Mouse (Mus musculus) liver, embryonic 14.5 days (tissue): ENCODE measurements around the gene R3hdm4. TPM values are rescaled to one million over a fixed set of nuclear protein-coding genes. Genes with fewer than 3 reads are reported as not detected.
A peak's percentile ranks its signal among the peaks of the same experiment; 100 is the strongest.

Experiments
- ATAC-seq: fragments of 200-750 bp; cut with Nextera tagmentation; 2 replicates; pipeline ENCODE4 v1.8.0; 2017; ENCODE audit warnings: moderate number of reproducible peaks, mild to moderate bottlenecking, moderate library complexity; ENCODE audit not compliant: insufficient read depth
- DNase-seq, 3 experiments: peaks; one replicate each; pipeline ENCODE4 v3.0.0-alpha.2; 2012 to 2013; ENCODE audit warnings: low read depth in 3 of 3, low spot score in 3 of 3
- H3K27ac ChIP-seq: fragments of 300-500 bp; sonication (generic); 2 replicates; pipeline ENCODE4 v1.5.1; 2014; ENCODE audit warnings: moderate library complexity, mild to moderate bottlenecking, control low read depth, inconsistent platforms
- H3K27me3 ChIP-seq: fragments of 300-500 bp; sonication (generic); 2 replicates; pipeline ENCODE4 v1.6.1; 2014; ENCODE audit warnings: mild to moderate bottlenecking, low read length, moderate library complexity; ENCODE audit not compliant: control insufficient read depth, insufficient read depth
- H3K36me3 ChIP-seq: fragments of 300-500 bp; sonication (generic); replicated peaks from 2 replicates; pipeline ENCODE4 v1.6.1; 2014; ENCODE audit warnings: low read depth; ENCODE audit not compliant: control insufficient read depth, insufficient read depth
- H3K4me1 ChIP-seq, 2 experiments: fragments of 200-500 bp in 1 of 2; fragments of 300-500 bp in 1 of 2; sonication (generic) in 1 of 2; replicated peaks; 2 replicates each; pipeline ENCODE4 v1.6.1; 2012 to 2014; ENCODE audit warnings: antibody characterized with exemption in 1 of 2, inconsistent platforms in 1 of 2, low read length in 1 of 2; ENCODE audit not compliant: control insufficient read depth in 2 of 2, insufficient read depth in 2 of 2
- H3K4me2 ChIP-seq: fragments of 300-500 bp; sonication (generic); 2 replicates; pipeline ENCODE4 v1.6.1; 2014; ENCODE audit warnings: low read depth, mild to moderate bottlenecking, control low read depth, moderate library complexity
- H3K4me3 ChIP-seq, 2 experiments: fragments of 200-500 bp in 1 of 2; fragments of 300-500 bp in 1 of 2; sonication (generic) in 1 of 2; 2 replicates each; pipeline ENCODE4 v1.5.1; 2012 to 2014; ENCODE audit warnings: low read depth in 2 of 2, low read length in 2 of 2, mild to moderate bottlenecking in 2 of 2, control low read depth in 1 of 2, inconsistent platforms in 1 of 2, moderate library complexity in 1 of 2; ENCODE audit not compliant: insufficient read depth in 1 of 2
- H3K9ac ChIP-seq: fragments of 300-500 bp; sonication (generic); replicated peaks from 2 replicates; pipeline ENCODE4 v1.6.1; 2014; ENCODE audit warnings: mild to moderate bottlenecking, control low read depth, moderate library complexity
- H3K9me3 ChIP-seq: fragments of 300-500 bp; sonication (generic); 2 replicates; pipeline ENCODE4 v1.6.1; 2016; ENCODE audit warnings: low read length, mixed read lengths; ENCODE audit not compliant: control insufficient read depth
- CTCF ChIP-seq: IDR thresholded peaks from 2 replicates; pipeline ENCODE4 v1.5.1; 2016; ENCODE audit warnings: antibody characterized with exemption, low read depth, control low read depth
- EP300 ChIP-seq: IDR thresholded peaks from 2 replicates; pipeline ENCODE4 v1.6.1; 2016; ENCODE audit warnings: antibody characterized with exemption, low read depth
- WGBS: fragments of 180-500 bp; shearing (Covaris S2); extraction: QIAGEN DNeasy Blood & Tissue Kit; methylation state at CpG from one replicate; pipeline ENCODE4 v1.1.7; 2014; ENCODE audit not compliant: insufficient replicate concordance; 5-methylcytosine and 5-hydroxymethylcytosine counted together
- polyA plus RNA-seq, 2 experiments: library from polyadenylated mRNA; depleted of rRNA in 1 of 2; stranded (reverse) in 1 of 2; unstranded in 1 of 2; fragments of >200 nt; fragmentation: Nextera tagmentation in 1 of 2; extraction: Ambion mirVana in 1 of 2; gene quantifications; 2 replicates each; pipeline versions ENCODE4 v1.2.1 to v1.2.3; 2012 to 2014

Gene R3hdm4
- polyA plus RNA-seq, 2 experiments: 34.7 to 38.5 TPM

- TF ChIP-seq CTCF (no peak), EP300 (peak; percentile 47; the same call in 1 of the 2 replicates)
- H3K4me3 ChIP-seq: peak overlapping the region in 1 of 2 experiments; percentile 92; a peak in 2 of 4 replicates
- no peaks in the 10 kb centered on the region for H3K27me3 ChIP-seq
- H3K4me1 ChIP-seq: peaks cover 12 to 16% of the 10 kb centered on the region in 2 experiments
- H3K9ac ChIP-seq: peak overlapping the region; percentile 45; the same call in 1 of the 2 replicates
- peaks cover 3% of the 10 kb centered on the region; the same call in 1 of the 2 replicates for H3K36me3 ChIP-seq
- H3K4me2 ChIP-seq: peak overlapping the region; percentile 37
- ATAC-seq (peak; percentile 72), DNase-seq (peak in 1 of 3 experiments; percentile 30)
- peak overlapping the region; percentile 74 for H3K27ac ChIP-seq
- no peaks in the 10 kb centered on the region for H3K9me3 ChIP-seq
- 21% methylated on average over 14 of the region's 14 CpGs for WGBS
Measured at GRCm38 (mm10) chr10:79909092-79909922, 11.7 kb downstream of the R3hdm4 start.

- 1% methylated on average over 52 of the region's 52 CpGs for WGBS
- DNase-seq (peak; percentile 86 to 89 (median 89)), ATAC-seq (peak; percentile 92)
- peak within 1 kb of the TSS; percentile 81 to 92 for H3K4me3 ChIP-seq
- peaks cover 3% of the 10 kb centered on the region; the same call in 1 of the 2 replicates for H3K36me3 ChIP-seq
- H3K27ac ChIP-seq: peak within 1 kb of the TSS; percentile 89
- peaks cover 3 to 10% of the 10 kb centered on the region in 2 experiments; a peak in 3 of 4 replicates for H3K4me1 ChIP-seq
- no peak for TF ChIP-seq EP300
- TF ChIP-seq CTCF: no peak
- H3K4me2 ChIP-seq: peak within 1 kb of the TSS; percentile 75
- H3K27me3 ChIP-seq: no peaks in the 10 kb centered on the region
- H3K9me3 ChIP-seq: no peaks in the 10 kb centered on the region
- H3K9ac ChIP-seq: peak within 1 kb of the TSS; percentile 97
Measured at GRCm38 (mm10) chr10:79908167-79909091, 12.6 kb downstream of the R3hdm4 start, which contains the start of gene Med16. Gene Med16, minus strand, starts transcription at chr10:79908923.

- no peaks in the 10 kb centered on the region for H3K9me3 ChIP-seq
- ATAC-seq: no peak
- H3K27ac ChIP-seq: no peak overlapping the region
- peaks cover 3% of the 10 kb centered on the region; the same call in 1 of the 2 replicates for H3K36me3 ChIP-seq
- peak overlapping the region; percentile 75; the same call in 1 of the 2 replicates for H3K4me2 ChIP-seq
- no peak overlapping the region for H3K4me3 ChIP-seq
- TF ChIP-seq EP300 (no peak), CTCF (no peak)
- peaks cover 3 to 10% of the 10 kb centered on the region in 2 experiments; a peak in 3 of 4 replicates for H3K4me1 ChIP-seq
- H3K27me3 ChIP-seq: no peaks in the 10 kb centered on the region
- WGBS: 91% methylated on average over 10 of the region's 10 CpGs
- DNase-seq: no peak
- H3K9ac ChIP-seq: no peak overlapping the region
Measured at GRCm38 (mm10) chr10:79907415-79907814, 13.6 kb downstream of the R3hdm4 start.

- TF ChIP-seq EP300: no peak
- TF ChIP-seq CTCF: no peak
- 85% methylated on average over 9 of the region's 9 CpGs for WGBS
Measured at GRCm38 (mm10) chr10:79906712-79907111, 14.3 kb downstream of the R3hdm4 start.

More at GRCm38 (mm10) chr10:79906712-79907111, 14.3 kb downstream of the R3hdm4 start:
- Histone ChIP-seq H3K4me1 (peaks cover 3 to 10% of the 10 kb centered on the region in 2 experiments; a peak in 3 of 4 replicates), H3K36me3 (peaks cover 3% of the 10 kb centered on the region; the same call in 1 of the 2 replicates), H3K9ac (no peak overlapping the region), H3K4me2 (no peak overlapping the region), H3K27ac (no peak overlapping the region), H3K27me3 (no peaks in the 10 kb centered on the region), H3K9me3 (no peaks in the 10 kb centered on the region), H3K4me3 (no peak overlapping the region)
- ATAC-seq: no peak
- DNase-seq: no peak
